Mouse (Mus musculus): Measurements from ENCODE around the gene Syt17.
A peak's percentile ranks its signal among the peaks of the same experiment; 100 is the strongest.
"Not testable (repeated sequence)": the region's sequence is repeated elsewhere in the genome, so short reads cannot be mapped to it uniquely, and the experiment has no call there.

Syt17 gene

DNA sequence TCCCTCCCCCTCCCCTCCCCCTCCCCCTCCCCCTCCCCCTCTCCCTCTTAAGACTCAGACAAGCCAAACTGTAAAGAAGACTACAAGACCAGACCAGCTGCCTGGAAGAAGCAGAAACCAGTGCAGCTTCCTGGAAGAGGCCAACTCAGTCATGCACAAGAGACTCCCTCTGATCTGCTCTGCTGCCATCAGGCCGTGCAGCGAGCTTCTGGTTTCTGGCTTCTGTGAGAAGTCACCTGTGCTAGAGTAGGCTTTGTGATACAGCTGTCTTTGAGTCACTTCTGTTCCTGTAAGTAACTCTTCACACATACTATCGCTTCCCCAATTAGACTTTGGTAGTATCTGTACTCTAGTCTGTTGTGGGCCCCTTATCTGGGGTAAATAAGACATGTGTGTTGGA, 68.0 kb downstream of the Syt17 start:
- no peak for DNase-seq (ENCODE audit: low read depth)

DNA sequence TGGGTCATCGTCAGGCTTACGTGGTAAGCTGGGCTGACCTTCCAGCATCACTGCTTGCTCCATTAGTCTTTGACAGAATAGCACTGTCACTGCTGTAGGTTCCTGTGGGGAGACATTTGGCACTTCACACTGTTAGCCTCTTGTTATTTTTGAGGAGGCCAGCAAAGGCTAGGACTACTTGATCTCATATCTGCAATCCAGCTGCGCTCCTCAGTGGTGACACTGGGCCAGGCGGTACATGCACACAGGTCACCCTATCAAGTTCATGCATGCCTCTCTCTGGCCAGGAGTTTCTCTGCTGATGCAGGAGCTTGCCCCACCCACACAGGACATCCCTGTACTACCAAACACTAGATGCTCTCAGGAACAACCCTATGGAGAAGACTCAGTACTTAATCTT, 71.4 kb downstream of the Syt17 start:
- DNase-seq (ENCODE audit: low read depth) = no peak

DNA sequence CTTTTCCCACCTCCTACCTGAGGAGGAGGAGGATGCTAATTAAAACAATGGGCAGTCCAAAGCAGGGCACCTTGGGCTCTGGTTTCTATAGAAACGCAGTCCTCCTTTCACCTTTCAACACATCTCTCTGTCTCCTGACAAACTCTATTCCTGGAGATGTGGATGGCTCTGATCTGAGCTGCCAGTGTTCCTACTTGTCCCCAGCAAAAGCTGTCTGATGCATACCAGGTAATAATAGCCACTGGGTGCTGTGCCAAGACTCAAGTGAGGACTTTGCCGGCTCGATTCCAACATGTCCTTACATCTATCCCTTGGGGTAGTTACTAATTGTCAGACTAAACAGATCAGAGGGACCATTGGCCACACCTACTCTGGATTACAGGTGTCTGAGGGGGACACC, 72.7 kb downstream of the Syt17 start:
- DNase-seq (ENCODE audit: low read depth) = no peak

DNA sequence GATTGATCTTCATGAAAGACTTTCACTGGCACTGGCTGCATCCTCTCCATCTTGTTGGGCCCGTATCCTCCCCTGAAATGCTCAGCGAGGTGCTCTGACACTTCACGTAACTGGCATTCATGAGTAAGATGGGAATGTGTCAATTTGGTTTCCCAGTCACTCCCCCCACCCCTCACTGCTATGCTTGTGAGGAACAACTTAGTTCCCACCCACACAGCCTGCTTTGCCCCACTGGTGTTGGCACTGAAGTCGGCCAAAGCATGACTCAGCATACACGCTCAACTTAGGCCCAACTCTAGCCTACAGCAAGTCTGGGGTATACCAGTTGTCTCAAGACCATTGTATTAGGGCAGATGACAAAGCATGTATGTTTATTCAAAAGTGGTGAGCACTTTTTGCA, 76.7 kb downstream of the Syt17 start:
- peak; percentile 42 for DNase-seq (ENCODE audit: low read depth)

DNA sequence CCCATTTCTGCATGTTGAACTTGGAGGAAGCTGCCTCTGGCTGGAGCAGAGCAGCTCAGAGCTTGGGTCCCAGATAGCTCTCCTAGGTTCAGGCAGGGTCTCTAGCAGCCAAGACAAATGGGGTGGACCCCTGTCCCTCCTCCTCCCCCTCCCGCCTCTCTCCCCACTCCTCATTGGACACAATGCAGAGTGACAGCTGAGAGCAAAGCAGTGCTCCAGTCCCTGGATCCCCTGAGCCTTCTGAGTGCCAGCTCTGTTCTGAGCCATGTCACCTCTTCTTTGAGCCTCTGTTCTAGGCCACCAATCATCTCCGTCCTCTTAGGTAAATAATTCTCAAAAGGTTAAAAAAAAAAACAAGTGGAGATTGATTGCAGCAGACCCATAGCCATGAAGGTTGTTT, 78.3 kb downstream of the Syt17 start:
- no peak for DNase-seq (ENCODE audit: low read depth)

DNA sequence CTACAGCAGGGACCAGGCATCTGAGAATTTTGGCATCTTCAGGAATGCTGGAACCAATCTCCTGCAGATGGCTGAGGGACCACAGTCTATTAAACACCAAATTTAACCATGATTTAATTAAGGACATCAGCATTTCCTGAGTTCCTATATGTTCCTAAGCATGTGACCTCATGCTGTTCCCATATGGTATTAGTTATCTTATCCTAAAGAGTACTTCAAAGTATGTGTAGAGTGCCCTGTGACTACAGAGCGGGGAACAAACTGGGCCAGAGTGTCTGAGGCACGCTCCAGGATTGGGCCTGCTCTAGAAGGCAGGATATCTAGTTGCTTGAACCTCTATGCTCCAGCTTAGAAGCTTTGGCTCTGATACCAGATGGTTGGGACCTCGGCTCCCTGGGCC, 82.1 kb downstream of the Syt17 start:
- no peak for DNase-seq (ENCODE audit: low read depth)

DNA sequence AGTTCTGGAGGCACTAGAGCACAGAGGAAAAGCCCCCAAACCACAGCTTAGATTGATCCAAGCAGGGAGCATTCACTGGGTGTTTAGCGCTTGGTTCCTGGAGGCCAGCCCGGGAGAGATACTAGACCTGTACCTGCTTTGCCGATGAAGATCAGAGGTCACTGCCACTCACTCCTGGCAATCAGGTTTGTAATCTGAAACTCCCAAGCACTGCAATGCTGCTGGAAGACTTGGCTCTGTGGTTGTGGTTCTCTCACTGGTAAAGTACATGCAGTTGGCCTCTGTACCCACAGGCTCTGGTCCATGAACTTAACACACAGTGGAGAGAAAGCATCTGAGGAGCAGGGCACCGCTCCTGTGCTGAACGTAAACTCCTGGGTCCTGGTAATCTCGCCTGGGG, 82.8 kb downstream of the Syt17 start:
- no peak for DNase-seq (ENCODE audit: low read depth)

DNA sequence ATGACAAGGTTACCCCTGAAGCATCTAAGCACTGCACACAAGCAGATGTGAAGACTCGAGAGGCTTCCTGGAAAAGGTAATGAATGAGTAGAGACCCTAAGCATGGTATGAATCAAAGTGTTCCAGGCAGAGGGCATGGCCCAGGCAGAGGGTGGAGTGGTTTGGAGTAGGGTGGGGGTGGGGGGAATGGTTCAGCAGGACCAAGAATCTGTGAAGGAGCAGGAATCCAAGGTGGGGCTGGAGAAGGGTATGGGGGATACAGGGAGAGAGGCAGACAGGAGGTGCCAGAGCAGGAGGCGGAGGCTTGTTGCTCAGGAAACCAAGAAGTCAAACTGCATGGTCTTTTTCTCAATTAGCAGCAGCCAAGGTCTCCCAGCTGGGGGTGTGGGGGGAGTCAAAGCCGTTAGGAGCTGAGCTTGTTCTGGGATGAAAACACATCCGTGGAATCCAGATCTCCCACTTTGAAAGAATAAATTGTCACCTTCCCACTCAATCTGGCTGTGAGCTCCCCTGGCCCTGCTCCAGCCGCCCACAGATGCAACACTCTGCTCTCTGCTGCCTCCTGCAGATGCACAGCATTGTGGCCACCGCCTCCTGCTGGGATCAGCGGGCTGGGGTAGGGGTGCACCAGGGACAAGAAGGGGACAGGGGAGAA, 83.5 kb downstream of the Syt17 start:
- DNase-seq (ENCODE audit: low read depth) = peak; percentile 38

DNA sequence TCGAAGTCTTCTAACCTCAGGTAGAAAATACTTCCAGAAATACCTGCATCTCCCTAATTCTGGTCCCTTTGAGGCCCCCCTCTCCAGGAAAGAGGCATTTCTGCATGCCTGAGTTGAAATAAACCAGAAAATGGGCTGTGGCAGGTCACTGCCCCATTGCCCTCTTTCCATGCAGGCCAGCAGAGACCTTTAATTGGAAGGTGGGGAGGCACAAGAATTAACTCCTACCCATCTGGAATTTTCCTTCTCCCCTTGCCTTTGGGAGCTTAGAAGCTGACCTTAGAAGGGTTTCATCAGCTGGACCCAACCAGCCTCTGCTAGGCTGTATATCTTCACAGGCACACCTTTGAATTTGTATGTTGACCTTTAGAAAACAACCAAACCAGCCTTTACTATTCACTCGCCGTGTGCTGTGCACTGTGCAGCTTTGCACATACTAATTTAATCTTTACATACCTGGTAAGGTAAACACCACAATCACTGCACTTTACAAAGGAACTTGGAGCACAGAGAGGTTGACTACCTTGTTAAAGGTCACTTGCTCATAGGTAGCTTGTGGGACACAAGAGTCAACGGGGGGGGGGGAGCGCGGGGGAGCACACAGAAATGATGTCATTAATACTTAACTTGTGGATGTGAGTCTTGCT, 84.3 kb downstream of the Syt17 start:
- no peak for DNase-seq (ENCODE audit: low read depth)

DNA sequence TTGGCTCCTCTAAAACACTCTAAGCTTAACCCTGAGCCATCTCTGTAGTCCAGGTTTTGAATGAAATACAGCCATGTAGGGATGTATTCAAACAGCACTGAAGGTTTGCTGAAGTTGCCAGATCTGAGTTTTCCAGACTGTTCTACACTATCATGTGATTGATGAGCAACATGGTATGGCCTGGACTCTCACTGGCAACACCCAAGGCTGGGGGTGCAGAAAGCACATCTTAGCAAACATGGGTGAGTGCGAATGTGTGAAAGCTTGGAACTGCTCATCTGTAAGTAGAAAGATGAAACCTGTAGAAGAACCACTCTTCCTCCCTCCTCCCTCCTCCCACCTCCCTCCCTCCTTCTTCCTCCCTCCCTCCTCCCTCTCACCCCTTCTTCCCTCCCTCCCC, 85.1 kb downstream of the Syt17 start:
- peak; percentile 14 for DNase-seq (ENCODE audit: low read depth)

DNA sequence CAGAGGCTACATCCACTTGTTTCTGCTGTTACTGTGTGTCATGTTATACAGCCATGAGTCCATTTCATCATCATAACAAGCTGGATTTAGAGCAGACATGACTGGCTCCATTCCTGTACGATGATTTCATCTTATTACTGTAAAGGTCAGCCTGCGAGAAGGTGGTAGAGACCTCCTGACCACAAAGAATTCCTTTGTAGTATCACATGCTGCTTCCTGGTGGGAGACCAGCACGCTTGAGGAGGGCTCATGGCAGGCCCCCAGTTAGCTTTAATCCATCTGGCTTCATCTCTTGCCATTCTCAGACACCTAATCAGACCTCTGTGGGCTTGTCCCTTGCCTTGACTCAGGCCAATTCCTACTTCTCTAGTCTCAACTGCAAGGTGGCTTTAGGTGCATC, 85.8 kb downstream of the Syt17 start:
- DNase-seq (ENCODE audit: low read depth) = peak; percentile 44

DNA sequence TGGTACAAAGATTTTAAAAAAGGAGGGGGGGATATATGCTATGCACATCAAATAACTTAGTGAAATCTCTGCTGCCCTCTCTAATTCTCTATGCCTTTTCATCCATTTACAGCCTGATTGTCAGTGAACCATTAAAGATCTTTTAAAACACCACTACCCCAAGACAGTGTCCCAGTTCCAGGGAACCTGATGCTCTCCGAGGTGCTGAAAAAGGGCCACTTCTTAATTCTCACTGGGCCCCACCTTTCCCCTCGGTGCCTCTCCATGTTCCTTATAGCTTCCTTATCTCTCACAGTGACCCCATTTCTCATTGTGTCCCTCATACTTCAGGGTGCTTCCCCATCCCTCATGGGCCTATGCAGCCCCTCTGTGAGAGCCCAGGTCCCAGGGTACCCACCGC, 89.0 kb downstream of the Syt17 start:
- DNase-seq (ENCODE audit: low read depth) = peak; percentile 41

DNA sequence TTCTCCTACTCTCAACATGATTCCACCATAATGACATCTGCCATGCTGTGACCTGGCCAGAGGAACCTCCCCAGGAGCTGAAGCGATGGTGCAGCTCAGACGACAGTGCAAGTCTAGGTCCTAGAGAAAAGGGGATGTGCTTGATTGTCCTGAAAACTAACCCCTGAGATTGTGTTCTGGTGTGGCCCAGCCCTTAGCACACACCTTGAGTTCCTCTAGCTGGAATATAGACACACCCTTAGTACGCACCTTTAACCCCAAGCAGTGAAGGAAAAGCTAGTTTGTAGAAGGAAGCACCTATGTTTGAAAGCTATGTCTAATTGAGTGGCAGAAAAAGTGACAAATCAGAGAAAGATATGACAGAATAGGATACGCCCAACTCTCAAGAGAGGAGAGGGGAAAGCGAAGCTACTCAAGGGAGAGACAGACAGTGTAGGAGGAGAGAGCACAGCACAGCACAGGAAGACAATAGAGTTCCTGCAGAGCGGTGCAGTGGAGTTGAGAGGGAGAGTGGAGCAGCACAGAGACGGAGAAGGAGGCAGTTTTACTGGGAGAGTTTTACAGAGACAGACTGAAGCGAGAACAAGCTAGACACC, 91.5 kb downstream of the Syt17 start:
- DNase-seq (ENCODE audit: low read depth) = not testable (repeated sequence)

DNA sequence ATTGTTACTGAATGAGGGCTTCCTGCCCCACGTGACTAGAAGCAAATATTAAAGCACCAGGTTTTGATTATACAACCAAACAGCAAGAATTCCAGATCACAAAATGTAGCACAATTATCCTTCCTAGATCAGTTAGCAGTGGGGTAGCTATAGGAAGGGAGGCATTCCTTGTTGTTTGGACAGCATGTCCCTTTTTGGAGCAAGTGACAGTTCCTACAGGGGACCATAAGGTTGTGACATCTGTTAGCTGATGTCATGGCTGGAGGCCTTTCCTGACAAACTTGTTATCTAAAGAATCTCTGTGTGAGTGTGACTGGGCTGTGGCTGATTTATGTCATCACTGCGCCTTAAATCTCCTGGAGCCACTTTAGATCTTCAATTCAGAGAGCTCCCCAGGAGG, 97.2 kb downstream of the Syt17 start:
- no peak for DNase-seq (ENCODE audit: low read depth)

DNA sequence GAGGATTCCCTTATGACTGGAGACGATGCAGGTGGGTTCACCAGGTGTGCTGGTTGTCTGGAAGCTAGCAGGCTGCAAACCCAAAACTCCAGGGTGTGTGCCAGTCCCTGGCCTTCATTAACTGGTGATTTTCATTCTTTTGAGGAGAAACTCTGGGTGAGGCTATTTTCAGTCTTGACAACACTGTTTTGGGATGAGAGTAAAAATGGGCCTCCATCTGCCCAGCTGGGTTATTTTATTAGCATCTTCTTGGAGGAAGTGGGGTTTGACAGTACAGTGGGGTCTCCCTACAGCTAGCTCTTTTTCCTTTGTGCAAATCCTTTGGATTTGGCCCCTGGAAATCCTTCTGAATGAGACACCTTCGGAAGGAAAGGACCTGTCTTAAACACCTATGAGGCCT, 101.1 kb downstream of the Syt17 start:
- DNase-seq (ENCODE audit: low read depth) = no peak

DNA sequence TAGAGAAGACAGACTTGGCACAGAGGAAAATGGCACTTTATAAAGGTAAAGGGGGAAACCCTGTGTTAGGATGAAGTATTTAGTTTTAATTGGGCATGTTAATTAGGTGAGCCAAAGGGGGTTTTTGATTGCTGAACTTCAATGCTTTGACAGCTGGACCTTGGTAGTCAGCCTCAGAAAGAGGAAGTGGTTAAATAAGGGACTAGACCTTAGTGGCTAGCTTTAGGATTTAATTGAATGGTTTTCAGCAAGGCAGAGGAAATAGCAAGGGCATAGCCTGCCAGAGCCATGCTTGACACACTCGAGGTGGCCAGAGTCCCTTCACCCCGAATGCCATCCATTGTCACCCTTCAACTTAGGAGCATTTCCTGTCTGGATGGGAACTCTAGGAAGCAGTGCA, 101.6 kb downstream of the Syt17 start:
- DNase-seq (ENCODE audit: low read depth) = no peak

DNA sequence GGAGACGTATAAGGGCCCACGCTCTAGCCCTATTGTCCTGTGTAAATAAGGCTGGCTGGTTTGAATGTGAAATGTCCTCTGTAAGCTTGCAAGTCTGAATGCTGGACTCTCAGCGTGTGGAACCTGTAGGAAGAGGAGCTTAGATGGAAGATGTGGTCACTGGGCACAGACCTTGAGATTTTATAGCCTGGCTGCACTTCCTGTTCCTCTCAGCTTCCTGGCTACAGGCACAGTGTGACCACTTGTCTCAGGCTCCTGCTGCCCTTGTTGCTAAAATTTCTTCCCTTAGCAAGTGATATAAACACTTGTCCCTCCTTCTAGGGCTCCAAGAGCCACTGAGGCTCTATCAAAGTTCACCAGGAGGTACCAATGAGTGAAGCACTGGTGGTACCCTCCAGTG, 102.6 kb downstream of the Syt17 start:
- no peak for DNase-seq (ENCODE audit: low read depth)

DNA sequence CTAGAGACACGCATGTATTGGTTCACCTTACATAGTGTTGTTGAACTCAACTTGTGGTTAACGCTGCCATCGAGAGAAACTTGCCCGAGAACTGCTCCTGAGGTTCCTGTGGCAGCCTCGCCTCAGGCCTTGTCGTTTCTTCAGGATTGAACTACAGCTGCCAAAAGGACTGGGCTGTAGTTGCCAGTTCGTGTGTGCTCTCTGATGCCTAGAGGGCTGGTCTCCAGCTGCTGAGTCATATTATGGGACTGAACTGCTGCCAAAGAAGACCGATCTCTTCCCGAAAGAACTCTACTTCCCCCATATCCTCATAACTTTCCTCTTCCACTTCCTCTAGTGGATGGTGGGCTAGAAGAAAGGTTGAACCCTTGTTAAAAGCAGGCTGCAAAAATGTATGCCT, 103.3 kb downstream of the Syt17 start:
- peak; percentile 48 for DNase-seq (ENCODE audit: low read depth)
